Mouse (Mus musculus) kidney, adult 2 months (tissue): ENCODE results near the gene Nr1i3. TPM values are rescaled to one million over a fixed set of nuclear protein-coding genes. Genes with fewer than 3 reads are reported as not detected.

Experiments used
- DNase-seq: peaks from one replicate; pipeline ENCODE4 v3.0.0; 2021
- H3K27ac ChIP-seq: fragments of 200-500 bp; 2 replicates; pipeline ENCODE4 v1.5.1; 2012; ENCODE audit warnings: low read depth, low read length, control low read depth, inconsistent platforms; ENCODE audit not compliant: insufficient read depth
- H3K27me3 ChIP-seq: fragments of 200-500 bp; replicated peaks from 2 replicates; pipeline ENCODE4 v1.6.1; 2012; ENCODE audit warnings: mild to moderate bottlenecking, moderate library complexity, low read length, inconsistent platforms; ENCODE audit not compliant: control insufficient read depth, insufficient read depth
- H3K36me3 ChIP-seq: fragments of 200-500 bp; 2 replicates; pipeline ENCODE4 v1.6.1; 2012; ENCODE audit warnings: mild to moderate bottlenecking, moderate library complexity, low read length, inconsistent platforms; ENCODE audit not compliant: control insufficient read depth, insufficient read depth
- H3K4me1 ChIP-seq: fragments of 200-500 bp; 2 replicates; pipeline ENCODE4 v1.6.1; 2011; ENCODE audit warnings: low read length; ENCODE audit not compliant: control insufficient read depth, insufficient read depth
- H3K4me3 ChIP-seq: fragments of 200-500 bp; 2 replicates; pipeline ENCODE4 v1.5.1; 2011; ENCODE audit warnings: mild to moderate bottlenecking, low read depth, low read length, control low read depth; ENCODE audit not compliant: insufficient read depth
- CTCF ChIP-seq: fragments of 200-500 bp; conservative IDR thresholded peaks from 2 replicates; pipeline ENCODE4 v1.5.1; 2011; ENCODE audit warnings: low read depth, mild to moderate bottlenecking, control low read depth, low read length, moderate library complexity, mixed read lengths; ENCODE audit not compliant: insufficient read depth, insufficient read length
- POLR2A ChIP-seq: fragments of 200-500 bp; IDR thresholded peaks from one replicate; pipeline ENCODE4 v1.6.1; 2011; ENCODE audit warnings: low read depth, low read length, control low read depth
- WGBS: fragments of 180-500 bp; shearing (Covaris S2); methylation state at CpG from one replicate; pipeline ENCODE4 v1.1.7; 2018; 5-methylcytosine and 5-hydroxymethylcytosine counted together
- polyA plus RNA-seq: library from polyadenylated mRNA; depleted of rRNA; stranded (reverse); fragments of >200 nt; gene quantifications from 2 replicates; pipeline ENCODE4 v1.2.3, GENCODE M21; 2012

The Nr1i3 gene
- polyA plus RNA-seq, 1 experiment: 0.48 TPM

GRCm38 (mm10) chr1:171189476-171190114 is 24.2 kb upstream of the Nr1i3 start:
- Histone ChIP-seq H3K27ac (no peak overlapping the region), H3K4me1 (peaks cover 2% of the 10 kb centered on the region; the same call in 1 of the 2 replicates), H3K4me3 (no peak overlapping the region), H3K36me3 (no peaks in the 10 kb centered on the region), H3K27me3 (no peaks in the 10 kb centered on the region)
- DNase-seq: no peak
- 68% methylated on average over 14 of the region's 14 CpGs for WGBS
- no peak for TF ChIP-seq POLR2A
- TF ChIP-seq CTCF: no peak

GRCm38 (mm10) chr1:171190832-171191231 is 22.9 kb upstream of the Nr1i3 start:
- no peak overlapping the region for H3K4me3 ChIP-seq
- WGBS: 97% methylated on average over 9 of the region's 9 CpGs
- H3K36me3 ChIP-seq: no peaks in the 10 kb centered on the region
- no peak for DNase-seq
- TF ChIP-seq POLR2A (no peak), CTCF (no peak)
- H3K27ac ChIP-seq: no peak overlapping the region
- peaks cover 2% of the 10 kb centered on the region; the same call in 1 of the 2 replicates for H3K4me1 ChIP-seq
- 0 out of 2 replicates have a peak, but pooled peaks cover under 1% of the 10 kb centered on the region for H3K27me3 ChIP-seq

- no peaks in the 10 kb centered on the region for H3K36me3 ChIP-seq
- H3K4me1 ChIP-seq: peaks cover 2% of the 10 kb centered on the region; the same call in 1 of the 2 replicates
- WGBS: 55% methylated on average over 10 of the region's 10 CpGs
- H3K27ac ChIP-seq: no peak overlapping the region
- TF ChIP-seq CTCF: no peak
- TF ChIP-seq POLR2A: no peak
- H3K4me3 ChIP-seq: no peak overlapping the region
- H3K27me3 ChIP-seq: 0 out of 2 replicates have a peak, but pooled peaks cover 3% of the 10 kb centered on the region
- no peak for DNase-seq
Observed at GRCm38 (mm10) chr1:171192283-171192682, 21.5 kb upstream of the Nr1i3 start.

GRCm38 (mm10) chr1:171193093-171193840 is 20.5 kb upstream of the Nr1i3 start:
- no peak for DNase-seq
- no peaks in the 10 kb centered on the region for H3K36me3 ChIP-seq
- H3K4me1 ChIP-seq: peaks cover 2% of the 10 kb centered on the region; the same call in 1 of the 2 replicates
- H3K4me3 ChIP-seq: peak overlapping the region; percentile 13; the same call in 1 of the 2 replicates
- H3K27ac ChIP-seq: no peak overlapping the region
- WGBS: 12% methylated on average over 18 of the region's 18 CpGs
- 0 out of 2 replicates have a peak, but pooled peaks cover 3% of the 10 kb centered on the region for H3K27me3 ChIP-seq
- TF ChIP-seq CTCF (no peak), POLR2A (no peak)

GRCm38 (mm10) chr1:171193911-171194830 is 19.6 kb upstream of the Nr1i3 start:
- Histone ChIP-seq H3K27ac (no peak overlapping the region), H3K4me3 (no peak overlapping the region), H3K4me1 (peaks cover 2% of the 10 kb centered on the region; the same call in 1 of the 2 replicates), H3K27me3 (0 out of 2 replicates have a peak, but pooled peaks cover 3% of the 10 kb centered on the region), H3K36me3 (no peaks in the 10 kb centered on the region)
- TF ChIP-seq CTCF (no peak), POLR2A (no peak)
- no peak for DNase-seq
- 56% methylated on average over 11 of the region's 11 CpGs for WGBS

- Histone ChIP-seq H3K4me3 (peak overlapping the region; percentile 51; the same call in 1 of the 2 replicates), H3K27ac (no peak overlapping the region)
Observed at GRCm38 (mm10) chr1:171195046-171195822, 18.5 kb upstream of the Nr1i3 start.

More at GRCm38 (mm10) chr1:171195046-171195822, 18.5 kb upstream of the Nr1i3 start:
- WGBS: 23% methylated on average over 20 of the region's 20 CpGs
- Histone ChIP-seq H3K27me3 (0 out of 2 replicates have a peak, but pooled peaks cover 3% of the 10 kb centered on the region), H3K4me1 (no peaks in the 10 kb centered on the region), H3K36me3 (no peaks in the 10 kb centered on the region)
- no peak for TF ChIP-seq POLR2A
- TF ChIP-seq CTCF: no peak
- no peak for DNase-seq
